Mouse (Mus musculus) heart, embryonic 11.5 days (tissue): ENCODE measurements around the gene Sirpa. TPM values are rescaled to one million over a fixed set of nuclear protein-coding genes. Genes with fewer than 3 reads are reported as not detected.

Experiments
- ATAC-seq: fragments of 200-750 bp; cut with Nextera tagmentation; replicated peaks from 2 replicates; pipeline ENCODE4 v1.8.0; 2017; ENCODE audit warnings: moderate library complexity; ENCODE audit not compliant: insufficient number of reproducible peaks, low FRiP score, low TSS enrichment
- H3K27ac ChIP-seq: fragments of 300-500 bp; sonication (generic); 2 replicates; pipeline ENCODE4 v1.5.1; 2014; ENCODE audit warnings: mild to moderate bottlenecking, low read depth, low read length
- H3K27me3 ChIP-seq: fragments of 300-500 bp; sonication (generic); 2 replicates; pipeline ENCODE4 v1.6.1; 2014; ENCODE audit warnings: mild to moderate bottlenecking, low read length, mixed read lengths; ENCODE audit not compliant: control insufficient read depth, insufficient read depth
- H3K36me3 ChIP-seq: fragments of 300-500 bp; sonication (generic); 2 replicates; pipeline ENCODE4 v1.6.1; 2014; ENCODE audit warnings: mild to moderate bottlenecking, low read length, moderate library complexity, mixed read lengths; ENCODE audit not compliant: control insufficient read depth, insufficient read depth
- H3K4me1 ChIP-seq: fragments of 300-500 bp; sonication (generic); 2 replicates; pipeline ENCODE4 v1.6.1; 2014; ENCODE audit warnings: low read length; ENCODE audit not compliant: control insufficient read depth, insufficient read depth
- H3K4me2 ChIP-seq: fragments of 300-500 bp; sonication (generic); 2 replicates; pipeline ENCODE4 v1.6.1; 2014; ENCODE audit warnings: mild to moderate bottlenecking, moderate library complexity
- H3K4me3 ChIP-seq: fragments of 300-500 bp; sonication (generic); 2 replicates; pipeline ENCODE4 v1.5.1; 2014; ENCODE audit warnings: low read depth, low read length
- H3K9ac ChIP-seq: fragments of 300-500 bp; sonication (generic); 2 replicates; pipeline ENCODE4 v1.6.1; 2014; ENCODE audit warnings: mild to moderate bottlenecking, low read depth, low read length, moderate library complexity
- H3K9me3 ChIP-seq: fragments of 300-500 bp; sonication (generic); replicated peaks from 2 replicates; pipeline ENCODE4 v1.6.1; 2016; ENCODE audit warnings: low read length; ENCODE audit not compliant: control insufficient read depth
- WGBS: fragments of 180-500 bp; shearing (Covaris S2); extraction: QIAGEN DNeasy Blood & Tissue Kit; methylation state at CpG from one replicate; pipeline ENCODE4 v1.1.7; 2014; ENCODE audit not compliant: insufficient replicate concordance; 5-methylcytosine and 5-hydroxymethylcytosine counted together
- polyA plus RNA-seq: library from polyadenylated mRNA; unstranded; fragments of >200 nt; fragmentation: Nextera tagmentation; extraction: Ambion mirVana; gene quantifications from 2 replicates; pipeline ENCODE4 v1.2.1, GENCODE M21; 2014

Gene Sirpa
- polyA plus RNA-seq, 1 experiment from 2014 or later: 13.0 TPM

GRCm38 (mm10) chr2:129622918-129623317 is 30.3 kb downstream of the Sirpa start:
- no peak overlapping the region for H3K27ac ChIP-seq
- no peak overlapping the region for H3K4me3 ChIP-seq
- peaks cover 18% of the 10 kb centered on the region for H3K4me1 ChIP-seq
- no peak for ATAC-seq
- H3K9me3 ChIP-seq: no peaks in the 10 kb centered on the region
- no peak overlapping the region for H3K4me2 ChIP-seq
- no peaks in the 10 kb centered on the region for H3K36me3 ChIP-seq
- WGBS: 85% methylated on average over 5 of the region's 5 CpGs
- H3K27me3 ChIP-seq: no peaks in the 10 kb centered on the region
- H3K9ac ChIP-seq: no peak overlapping the region

- Histone ChIP-seq H3K4me1 (peaks cover 15% of the 10 kb centered on the region), H3K9ac (no peak overlapping the region), H3K36me3 (no peaks in the 10 kb centered on the region), H3K4me2 (no peak overlapping the region), H3K4me3 (no peak overlapping the region), H3K9me3 (no peaks in the 10 kb centered on the region), H3K27ac (no peak overlapping the region), H3K27me3 (no peaks in the 10 kb centered on the region)
- ATAC-seq: no peak
- WGBS: 78% methylated on average over 7 of the region's 7 CpGs
Measured at GRCm38 (mm10) chr2:129623771-129624170, 31.1 kb downstream of the Sirpa start.

DNA sequence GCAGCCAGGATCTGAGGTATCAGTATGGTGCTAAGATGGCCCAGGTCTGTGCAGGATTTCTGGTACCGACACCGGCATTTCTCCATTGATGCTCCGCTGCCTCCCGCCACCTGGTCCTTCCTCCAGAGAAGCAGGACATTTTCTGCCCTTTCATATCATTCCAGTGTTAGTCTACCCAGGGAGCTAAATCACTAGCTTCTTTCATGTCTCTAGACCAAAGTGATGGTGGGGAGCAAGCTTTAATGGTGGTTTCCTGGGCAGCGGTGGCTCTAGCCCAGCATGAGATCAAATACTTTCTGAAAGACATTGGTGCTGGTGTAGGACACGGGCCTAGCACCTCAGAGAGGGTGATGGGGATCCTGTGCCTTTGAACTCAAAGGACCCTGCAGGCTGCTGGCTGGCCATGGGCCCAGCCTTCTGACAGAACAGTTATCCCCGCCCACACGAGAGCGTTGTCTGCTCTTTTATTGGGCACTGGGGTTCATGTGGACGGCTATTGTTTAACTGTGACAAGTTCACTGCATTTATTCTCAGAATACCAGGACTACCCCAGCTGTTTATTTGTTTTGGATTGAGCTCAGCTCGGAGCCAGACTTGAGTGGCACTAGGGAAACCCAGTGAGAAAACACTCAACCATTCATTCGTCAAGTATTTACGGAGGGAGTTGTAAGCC is 31.7 kb downstream of the Sirpa start:
- Histone ChIP-seq H3K4me2 (no peak overlapping the region), H3K27ac (no peak overlapping the region), H3K4me1 (peaks cover 10% of the 10 kb centered on the region), H3K36me3 (no peaks in the 10 kb centered on the region), H3K9ac (no peak overlapping the region), H3K27me3 (no peaks in the 10 kb centered on the region), H3K9me3 (no peaks in the 10 kb centered on the region), H3K4me3 (no peak overlapping the region)
- no peak for ATAC-seq
- 59% methylated on average over 13 of the region's 13 CpGs for WGBS

GRCm38 (mm10) chr2:129624956-129625355 is 32.3 kb downstream of the Sirpa start:
- Histone ChIP-seq H3K27me3 (no peaks in the 10 kb centered on the region), H3K36me3 (0 out of 2 replicates have a peak, but pooled peaks cover under 1% of the 10 kb centered on the region), H3K4me3 (no peak overlapping the region), H3K9ac (no peak overlapping the region; the same call in 1 of the 2 replicates), H3K4me1 (peaks cover 10% of the 10 kb centered on the region), H3K4me2 (no peak overlapping the region), H3K27ac (0 out of 2 replicates have a peak overlapping the region, but pooled peaks have one; percentile 18), H3K9me3 (no peaks in the 10 kb centered on the region)
- ATAC-seq: 0 out of 2 replicates have a peak, but pooled peaks have one; percentile 42
- WGBS: 60% methylated on average over 6 of the region's 6 CpGs

DNA sequence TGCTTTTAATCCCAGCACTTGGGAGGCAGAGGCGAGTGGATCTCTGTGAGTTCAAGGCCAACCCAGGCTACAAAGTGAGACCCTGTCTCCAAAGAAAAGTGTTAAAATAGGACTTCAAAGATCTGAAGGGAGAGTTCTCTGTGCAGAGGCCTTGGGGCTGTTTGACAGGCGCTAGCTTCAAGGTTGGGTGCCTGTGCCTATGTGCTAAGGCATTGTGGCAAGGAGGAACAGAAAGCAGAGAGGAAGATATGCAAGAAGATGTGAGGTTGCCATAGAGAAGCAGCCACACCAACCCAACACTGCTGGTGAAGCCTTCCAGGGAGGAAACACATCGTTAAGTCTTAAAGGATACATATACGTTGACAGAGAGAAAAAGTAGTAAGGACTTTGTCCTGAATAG is 33.2 kb downstream of the Sirpa start:
- no peak overlapping the region for H3K4me3 ChIP-seq
- ATAC-seq: no peak
- H3K9ac ChIP-seq: no peak overlapping the region
- peaks cover 3% of the 10 kb centered on the region; the same call in 1 of the 2 replicates for H3K36me3 ChIP-seq
- H3K27me3 ChIP-seq: no peaks in the 10 kb centered on the region
- H3K9me3 ChIP-seq: no peaks in the 10 kb centered on the region
- H3K4me2 ChIP-seq: no peak overlapping the region
- H3K27ac ChIP-seq: no peak overlapping the region
- WGBS: 81% methylated on average over 4 of the region's 4 CpGs
- H3K4me1 ChIP-seq: peaks cover 10% of the 10 kb centered on the region

DNA sequence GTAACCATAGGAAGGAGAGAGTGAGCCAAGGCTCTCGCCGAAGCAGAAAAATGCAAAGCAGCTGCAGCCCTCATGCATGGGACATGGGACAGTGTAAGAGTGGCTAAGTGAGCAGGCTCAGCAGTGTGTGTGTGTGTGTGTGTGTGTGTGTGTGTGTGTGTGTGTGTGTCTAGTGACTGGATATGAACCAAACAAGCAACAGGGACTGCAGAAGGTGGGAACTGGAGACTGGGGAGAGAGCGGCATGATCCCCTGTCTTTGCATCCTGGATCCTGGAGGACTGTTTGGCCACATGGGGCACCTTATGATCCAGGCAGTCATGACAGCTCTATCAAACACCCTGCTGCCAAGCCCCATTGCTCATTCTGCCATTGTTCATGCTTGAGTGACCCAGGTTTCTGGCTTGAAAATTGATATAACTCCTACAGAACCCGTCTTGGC is 34.0 kb downstream of the Sirpa start:
- Histone ChIP-seq H3K27ac (no peak overlapping the region), H3K4me2 (no peak overlapping the region), H3K4me3 (no peak overlapping the region), H3K4me1 (peaks cover 10% of the 10 kb centered on the region), H3K27me3 (no peaks in the 10 kb centered on the region), H3K9me3 (no peaks in the 10 kb centered on the region), H3K36me3 (peaks cover 6% of the 10 kb centered on the region), H3K9ac (no peak overlapping the region)
- no peak for ATAC-seq
- 86% methylated on average over 4 of the region's 4 CpGs for WGBS

DNA sequence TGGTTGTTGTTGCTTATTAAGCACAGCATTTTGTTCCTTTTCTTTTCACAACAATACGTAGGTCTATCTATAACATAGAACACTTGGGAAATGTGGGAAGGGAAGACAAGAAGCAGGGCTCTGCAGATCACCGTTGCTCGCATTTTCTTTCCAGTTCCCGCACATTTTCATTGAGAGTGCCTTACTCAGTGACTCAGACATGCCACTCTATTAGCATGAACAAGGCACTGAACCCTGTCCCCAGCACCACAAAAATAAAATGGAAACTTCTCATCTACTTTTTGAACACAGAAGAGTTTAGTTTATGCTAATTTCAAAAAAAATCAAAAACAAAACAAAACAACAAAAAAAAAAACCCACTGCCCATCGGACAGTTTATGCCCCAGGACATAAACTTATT is 34.5 kb downstream of the Sirpa start:
- H3K36me3 ChIP-seq: peaks cover 6% of the 10 kb centered on the region
- ATAC-seq: no peak
- peaks cover 10% of the 10 kb centered on the region for H3K4me1 ChIP-seq
- no peaks in the 10 kb centered on the region for H3K9me3 ChIP-seq
- H3K4me3 ChIP-seq: no peak overlapping the region
- 89% methylated on average over 5 of the region's 5 CpGs for WGBS
- H3K4me2 ChIP-seq: no peak overlapping the region
- H3K27ac ChIP-seq: no peak overlapping the region
- no peak overlapping the region for H3K9ac ChIP-seq
- no peaks in the 10 kb centered on the region for H3K27me3 ChIP-seq

DNA sequence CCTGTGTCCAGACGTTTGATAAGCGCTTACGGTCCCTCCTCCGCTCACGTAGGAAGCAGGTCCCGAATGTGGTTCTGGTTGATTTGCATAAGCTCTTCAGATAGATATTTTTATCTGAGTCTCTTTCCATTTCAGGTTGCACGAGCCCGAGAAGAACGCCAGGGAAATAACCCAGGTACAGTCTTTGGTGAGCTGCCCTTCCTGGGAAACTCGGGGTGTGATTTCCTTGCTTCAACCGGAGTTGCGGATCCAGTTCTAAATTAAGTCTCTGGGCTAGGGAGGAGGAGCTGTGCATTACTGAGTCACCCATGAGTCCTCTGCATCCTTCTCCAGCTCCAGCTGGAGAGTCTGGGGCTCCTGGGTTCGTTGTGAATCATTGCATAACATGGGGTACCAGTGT is 35.2 kb downstream of the Sirpa start:
- Histone ChIP-seq H3K4me2 (peak overlapping the region; percentile 37), H3K9me3 (no peaks in the 10 kb centered on the region), H3K27me3 (no peaks in the 10 kb centered on the region), H3K27ac (no peak overlapping the region), H3K4me3 (no peak overlapping the region), H3K4me1 (peaks cover 10% of the 10 kb centered on the region), H3K36me3 (peaks cover 6% of the 10 kb centered on the region), H3K9ac (no peak overlapping the region)
- WGBS: 45% methylated on average over 13 of the region's 13 CpGs
- ATAC-seq: no peak
